Comparison of ENCODE assay signal across 19 mouse cellular contexts in genomic region chr13:15688074-15688825, GRCm38 (mm10).
A peak's percentile ranks its signal among the peaks of the same experiment; 100 is the strongest.
DNase-seq lines count a peak whose midpoint lies in the region; ATAC-seq and TF ChIP-seq lines count a peak whose summit lies in the region.
"Had no signal": no experiment of that assay in that cellular context is flagged by ENCODE, and none has a peak within 500 bp of the region (broad histone marks: within the 10 kb centered on the region; RNA-seq: fewer than 3 reads in every experiment).

No protein-coding gene starts in this region.

- TF ChIP-seq POLR2A in heart, adult 2 months (IDR thresholded peaks at IDR 0.05; ENCODE audit: insufficient read depth, low read depth, low read length), result no peak

- H3K27ac ChIP-seq in heart, adult 2 months, result no peak overlapping the region
- H3K27ac ChIP-seq in kidney, embryonic 16.5 days (ENCODE audit: low read length), result no peak overlapping the region
- H3K27ac ChIP-seq: forebrain, embryonic 10.5 days; limb, embryonic 13.5 days; liver, embryonic 12.5 days; midbrain, embryonic 10.5 days had no signal

- H3K79me2 ChIP-seq in heart, adult 2 months (replicated peaks; ENCODE audit: control insufficient read depth, insufficient read depth, low read length), result no peaks in the 10 kb centered on the region

- no peaks in the 10 kb centered on the region for H3K36me3 ChIP-seq in heart, adult 2 months (ENCODE audit: control insufficient read depth, insufficient read depth, low read length)
- H3K36me3 ChIP-seq in kidney, embryonic 16.5 days (ENCODE audit: insufficient read depth, low read length), result no peaks in the 10 kb centered on the region
- H3K36me3 ChIP-seq: liver, embryonic 12.5 days had no signal

- no peak for TF ChIP-seq CTCF in heart, adult 2 months (IDR thresholded peaks at IDR 0.05)

- no peaks in the 10 kb centered on the region; the same call in 1 of the 2 replicates for H3K4me1 ChIP-seq in heart, adult 2 months (ENCODE audit: control insufficient read depth, insufficient read depth, low read length)
- no peaks in the 10 kb centered on the region for H3K4me1 ChIP-seq in kidney, embryonic 16.5 days (ENCODE audit: insufficient read depth, low read length)
- H3K4me1 ChIP-seq: liver, embryonic 12.5 days; midbrain, embryonic 10.5 days had no signal

- 72% methylated on average over 6 of the region's 6 CpGs for WGBS in heart, adult 2 months
- 87% methylated on average over 6 of the region's 6 CpGs for whole genome bisulfite sequencing in kidney, embryonic 16.5 days

- no peak overlapping the region for H3K9ac ChIP-seq in heart, adult 2 months (ENCODE audit: low read depth, low read length)
- no peak overlapping the region for H3K9ac ChIP-seq in kidney, embryonic 16.5 days (replicated peaks; ENCODE audit: low read length)
- H3K9ac ChIP-seq: limb, embryonic 13.5 days; liver, embryonic 12.5 days had no signal

- no peak for TF ChIP-seq EP300 in heart, adult 2 months (IDR thresholded peaks at IDR 0.05; ENCODE audit: insufficient read depth, low read depth, low read length)

- no peaks in the 10 kb centered on the region for H3K27me3 ChIP-seq in heart, adult 2 months (ENCODE audit: control insufficient read depth, insufficient read depth, low read length)
- no peaks in the 10 kb centered on the region for H3K27me3 ChIP-seq in kidney, embryonic 16.5 days (ENCODE audit: insufficient read depth, low read length)
- H3K27me3 ChIP-seq: limb, embryonic 13.5 days; liver, embryonic 12.5 days had no signal

- no peak overlapping the region for H3K4me2 ChIP-seq in kidney, embryonic 16.5 days (replicated peaks; ENCODE audit: low read depth, low read length)
- H3K4me2 ChIP-seq: heart, embryonic 11.5 days; limb, embryonic 13.5 days; liver, embryonic 12.5 days had no signal

- no peak overlapping the region for H3K4me3 ChIP-seq in heart, adult 2 months
- H3K4me3 ChIP-seq in kidney, embryonic 16.5 days (ENCODE audit: low read length), result no peak overlapping the region
- H3K4me3 ChIP-seq: forebrain, embryonic 10.5 days; limb, embryonic 13.5 days; liver, embryonic 12.5 days; midbrain, embryonic 10.5 days had no signal

- intact Hi-C loops in heart, adult 2 months (cut with DNase I), result no loop called here

- peak; percentile 27 for DNase-seq in adrenal gland, adult 2 months
- DNase-seq in adrenal gland, adult 18-20 months (ENCODE audit: low spot score in 2 of 2), result no peak
- DNase-seq in heart, adult 18-20 months, result peak; percentile 10 to 11
- no peak for DNase-seq in heart, adult 2 months
- DNase-seq in 3T3-L1 (ENCODE audit: low read depth, low spot score), result peak; percentile 37
- DNase-seq in adrenal gland, postnatal 36 days, result peak; percentile 30 to 41
- no peak for DNase-seq in embryo, embryonic 11 days
- DNase-seq: cerebellum, adult 2 months; cerebellum, postnatal 36 days; kidney, postnatal 36 days; layer of hippocampus, postnatal 36 days; lung, adult 18-20 months; lung, postnatal 10 days had no signal

- no peaks in the 10 kb centered on the region for H3K9me3 ChIP-seq in kidney, embryonic 16.5 days (ENCODE audit: low read length)
- H3K9me3 ChIP-seq: forebrain, embryonic 10.5 days; limb, embryonic 13.5 days; liver, embryonic 12.5 days; midbrain, embryonic 10.5 days had no signal

- ATAC-seq in kidney, embryonic 16.5 days (ENCODE audit: low FRiP score, low TSS enrichment), result no peak
- ATAC-seq: liver, embryonic 12.5 days had no signal

Comparison
In these comparisons a context has a peak if more than half of its experiments do, and no peak if none do; other contexts are left out.
1. DNase-seq: peak in adrenal gland, adult 2 months (single experiment), heart, adult 18-20 months (2 of 2), 3T3-L1 (single experiment) and adrenal gland, postnatal 36 days (2 of 2); none in adrenal gland, adult 18-20 months (0 of 2), heart, adult 2 months (0 of 2) and embryo, embryonic 11 days (single experiment).